Mouse (Mus musculus): ENCODE results near the gene Fcrls. TPM values are rescaled to one million over a fixed set of nuclear protein-coding genes. Genes with fewer than 3 reads are reported as not detected.

The Fcrls gene
- 5.4 TPM for polyA plus RNA-seq (2014; fragmentation: Illumina TruSeq; extraction: RNeasy Lipid Tissue Mini Kit (QIAGEN cat#74804); ENCODE audit: low read depth, low replicate concordance)

GRCm38 (mm10) chr3:87263436-87263835 lies at the start of gene Fcrls:
TSS of gene Fcrls (minus strand) at chr3:87263738.

Other genes with a start within 250 kb of the Fcrls start
- gene Kirrel, start 89.0 kb downstream of the Fcrls start, polyA plus RNA-seq (2014; fragmentation: Illumina TruSeq; extraction: RNeasy Lipid Tissue Mini Kit (QIAGEN cat#74804); ENCODE audit: low read depth, low replicate concordance) = 2.7 TPM
- gene Cd5l, start 94.1 kb upstream of the Fcrls start, polyA plus RNA-seq (2014; fragmentation: Illumina TruSeq; extraction: RNeasy Lipid Tissue Mini Kit (QIAGEN cat#74804); ENCODE audit: low read depth, low replicate concordance) = 1.3 TPM
- gene Fcrl1, start 112.6 kb upstream of the Fcrls start, polyA plus RNA-seq (2014; fragmentation: Illumina TruSeq; extraction: RNeasy Lipid Tissue Mini Kit (QIAGEN cat#74804); ENCODE audit: low read depth, low replicate concordance) = 1.9 TPM
- gene Fcrl5, start 172.0 kb upstream of the Fcrls start, polyA plus RNA-seq (2014; fragmentation: Illumina TruSeq; extraction: RNeasy Lipid Tissue Mini Kit (QIAGEN cat#74804); ENCODE audit: low read depth, low replicate concordance) = 0.32 TPM